Mouse (Mus musculus): ENCODE data around the gene Ctnnal1.

GRCm38 (mm10) chr4:56829511-56829921, 35.5 kb downstream of the Ctnnal1 start:
- TF ChIP-seq CTCF (IDR thresholded peaks at IDR 0.05 in 2 of 3, conservative IDR thresholded peaks at IDR 0.05 in 1 of 3; ENCODE audit: control insufficient read depth in 1 of 3, insufficient read depth in 1 of 3, low read depth in 2 of 3, low read length in 3 of 3, poor library complexity in 1 of 3, severe bottlenecking in 1 of 3) (no peak), ETS1 (IDR thresholded peaks at IDR 0.05; ENCODE audit: low read depth, low read length) (no peak), POLR2AphosphoS2 (IDR thresholded peaks at IDR 0.05; ENCODE audit: low read length) (no peak), KAT2A (conservative IDR thresholded peaks at IDR 0.05; ENCODE audit: low read depth, low read length) (no peak), POLR2A (IDR thresholded peaks at IDR 0.05; ENCODE audit: control insufficient read depth in 1 of 2, insufficient read depth in 1 of 2, low read depth in 1 of 2, low read length in 2 of 2, poor library complexity in 1 of 2) (no peak), RCOR1 (IDR thresholded peaks at IDR 0.05; ENCODE audit: low read depth, low read length) (no peak), TBP (IDR thresholded peaks at IDR 0.05; ENCODE audit: low read depth, low read length) (no peak), GATA1 (IDR thresholded peaks at IDR 0.05; ENCODE audit: low read depth, low read length) (no peak), ZC3H11A (IDR thresholded peaks at IDR 0.05; ENCODE audit: low read depth, low read length) (no peak), MEF2A (IDR thresholded peaks at IDR 0.05; ENCODE audit: extremely low read depth, insufficient replicate concordance, low read depth, low read length, poor library complexity, severe bottlenecking) (no peak), GABPA (IDR thresholded peaks at IDR 0.05; ENCODE audit: low read depth, low read length) (no peak), ZMIZ1 (IDR thresholded peaks at IDR 0.05; ENCODE audit: low read depth, low read length) (no peak), HCFC1 (IDR thresholded peaks at IDR 0.05; ENCODE audit: low read depth, low read length) (no peak)
